Mouse (Mus musculus) forebrain, postnatal 0 days (tissue): ENCODE results near the gene Pnisr. TPM values are rescaled to one million over a fixed set of nuclear protein-coding genes. Genes with fewer than 3 reads are reported as not detected.

Experiments
- ATAC-seq: fragments of 200-750 bp; cut with Nextera tagmentation; 2 replicates; pipeline ENCODE4 v1.8.0; 2017; ENCODE audit warnings: mild to moderate bottlenecking, moderate library complexity
- DNase-seq: peaks from one replicate; pipeline ENCODE4 v3.0.0-alpha.2; 2015
- H3K27ac ChIP-seq: fragments of 300-500 bp; sonication (generic); 2 replicates; pipeline ENCODE4 v1.5.1; 2014; ENCODE audit warnings: low read depth, mild to moderate bottlenecking, antibody characterized with exemption, low read length, moderate library complexity, mixed read lengths
- H3K27me3 ChIP-seq: fragments of 300-500 bp; sonication (generic); 2 replicates; pipeline ENCODE4 v1.6.1; 2014; ENCODE audit warnings: mild to moderate bottlenecking, low read length, mixed read lengths; ENCODE audit not compliant: insufficient read depth
- H3K36me3 ChIP-seq: fragments of 300-500 bp; sonication (generic); 2 replicates; pipeline ENCODE4 v1.6.1; 2014; ENCODE audit warnings: mild to moderate bottlenecking, moderate library complexity; ENCODE audit not compliant: insufficient read depth
- H3K4me1 ChIP-seq: fragments of 300-500 bp; sonication (generic); 2 replicates; pipeline ENCODE4 v1.6.1; 2014; ENCODE audit warnings: antibody characterized with exemption; ENCODE audit not compliant: insufficient read depth
- H3K4me2 ChIP-seq: fragments of 300-500 bp; sonication (generic); 2 replicates; pipeline ENCODE4 v1.6.1; 2014; ENCODE audit warnings: low read depth, mild to moderate bottlenecking, moderate library complexity
- H3K4me3 ChIP-seq: fragments of 300-500 bp; sonication (generic); 2 replicates; pipeline ENCODE4 v1.5.1; 2014; ENCODE audit warnings: low read depth, low read length, mixed read lengths
- H3K9ac ChIP-seq: fragments of 300-500 bp; sonication (generic); 2 replicates; pipeline ENCODE4 v1.6.1; 2014; ENCODE audit warnings: mild to moderate bottlenecking
- H3K9me3 ChIP-seq: fragments of 300-500 bp; sonication (generic); 2 replicates; pipeline ENCODE4 v1.6.1; 2016; ENCODE audit warnings: low read length
- CTCF ChIP-seq: sonication (generic); IDR thresholded peaks from 2 replicates; pipeline ENCODE4 v1.5.1; 2016; ENCODE audit warnings: antibody characterized with exemption, control low read depth, low read depth
- WGBS: fragments of 180-500 bp; shearing (Covaris S2); extraction: QIAGEN DNeasy Blood & Tissue Kit; methylation state at CpG from one replicate; pipeline ENCODE4 v1.1.7; 2014; 5-methylcytosine and 5-hydroxymethylcytosine counted together
- polyA plus RNA-seq: library from polyadenylated mRNA; unstranded; fragments of >200 nt; fragmentation: Nextera tagmentation; extraction: Ambion mirVana; gene quantifications from 2 replicates; pipeline ENCODE4 v1.2.1, GENCODE M21; 2015
- total RNA-seq: library from RNA; depleted of rRNA; stranded (reverse); fragments of >200 nt; gene quantifications from 2 replicates; pipeline ENCODE4 v1.2.3, GENCODE M21; 2014; rRNA removed

Gene Pnisr
- total RNA-seq, result 83.8 and 104 TPM in 2 replicates
- 99.5 and 128 TPM in 2 replicates for polyA plus RNA-seq

DNA sequence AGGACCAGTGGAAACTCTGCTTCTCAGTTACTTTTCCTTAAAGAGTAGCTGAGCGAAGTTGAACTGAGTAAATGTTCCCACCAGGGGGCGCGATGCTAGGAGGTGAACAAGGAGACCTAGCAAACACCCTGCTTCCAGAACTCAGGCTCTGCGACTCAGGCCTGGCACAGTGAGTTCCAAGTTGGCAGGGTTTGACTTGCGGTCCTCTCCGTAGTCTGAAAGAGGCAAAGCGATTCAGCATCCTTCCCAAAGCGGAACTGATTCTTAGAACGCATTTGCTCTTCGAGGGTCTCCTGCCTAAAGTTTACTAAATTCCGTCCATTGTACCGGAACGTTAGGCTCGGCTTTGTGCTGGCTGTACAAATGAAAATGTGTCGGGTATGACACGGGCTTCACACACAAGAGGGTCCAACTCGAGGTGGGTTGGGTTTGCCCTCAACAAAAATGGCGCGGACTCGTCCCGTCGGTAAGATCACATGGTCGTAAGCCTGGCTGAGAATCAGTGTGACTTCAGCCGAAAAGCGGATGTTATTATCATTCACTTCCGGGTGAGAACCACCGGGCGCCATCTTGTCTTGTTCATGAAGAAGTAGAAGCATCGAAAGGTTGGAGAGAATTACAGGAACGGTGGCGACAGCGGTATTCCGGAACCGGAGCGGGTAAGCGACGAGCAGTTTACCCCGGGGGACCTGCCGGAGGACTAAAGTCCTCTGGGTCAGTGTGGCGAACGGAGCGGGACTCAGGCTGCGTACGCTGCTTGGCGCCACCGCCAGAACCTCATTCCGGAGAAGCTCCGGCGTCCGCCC lies at the start of gene Pnisr:
Gene Pnisr, plus strand, starts transcription at position 103 of the 806 bp plus-strand sequence.
- Histone ChIP-seq H3K9me3 (no peaks in the 10 kb centered on the region), H3K27me3 (no peaks in the 10 kb centered on the region), H3K4me2 (peak within 1 kb of the TSS; percentile 52), H3K27ac (peak within 1 kb of the TSS; percentile 99), H3K4me1 (peaks cover 21% of the 10 kb centered on the region; the same call in 1 of the 2 replicates), H3K4me3 (peak within 1 kb of the TSS; percentile 76), H3K36me3 (no peaks in the 10 kb centered on the region), H3K9ac (peak within 1 kb of the TSS; percentile 91)
- ATAC-seq, result peak; percentile 98
- DNase-seq, result peak; percentile 99
- peak; percentile 89 for TF ChIP-seq CTCF
- under 1% methylated on average over 50 of the region's 50 CpGs for WGBS

DNA sequence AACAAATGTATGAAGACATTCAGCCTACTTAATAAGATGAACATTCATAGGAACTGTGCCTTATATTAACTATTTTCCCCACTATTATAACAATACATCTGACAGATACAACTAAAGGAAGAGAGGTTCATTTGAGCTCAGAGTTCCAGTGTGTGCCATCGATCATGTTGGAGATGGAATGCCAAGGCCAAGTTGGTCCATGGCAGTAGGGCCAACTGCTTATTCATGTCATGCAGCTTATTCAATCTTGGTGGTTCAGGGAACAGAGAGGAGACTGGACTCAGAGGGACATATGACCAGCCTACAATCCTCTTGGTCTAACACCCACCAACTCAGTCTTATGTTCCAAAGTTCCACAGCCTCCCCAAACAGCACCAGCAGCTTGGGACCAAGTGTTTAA lies 46.4 kb upstream of the Pnisr start:
- no peak for ATAC-seq
- H3K9ac ChIP-seq, result no peak overlapping the region
- H3K4me2 ChIP-seq, result no peak overlapping the region
- no peaks in the 10 kb centered on the region for H3K27me3 ChIP-seq
- 100% methylated on average over 1 of the region's 1 CpGs for whole genome bisulfite sequencing
- H3K9me3 ChIP-seq, result no peaks in the 10 kb centered on the region
- no peak for TF ChIP-seq CTCF
- no peak overlapping the region for H3K27ac ChIP-seq
- H3K36me3 ChIP-seq, result peaks cover 46% of the 10 kb centered on the region
- no peak overlapping the region for H3K4me3 ChIP-seq
- no peak for DNase-seq
- H3K4me1 ChIP-seq, result no peaks in the 10 kb centered on the region

DNA sequence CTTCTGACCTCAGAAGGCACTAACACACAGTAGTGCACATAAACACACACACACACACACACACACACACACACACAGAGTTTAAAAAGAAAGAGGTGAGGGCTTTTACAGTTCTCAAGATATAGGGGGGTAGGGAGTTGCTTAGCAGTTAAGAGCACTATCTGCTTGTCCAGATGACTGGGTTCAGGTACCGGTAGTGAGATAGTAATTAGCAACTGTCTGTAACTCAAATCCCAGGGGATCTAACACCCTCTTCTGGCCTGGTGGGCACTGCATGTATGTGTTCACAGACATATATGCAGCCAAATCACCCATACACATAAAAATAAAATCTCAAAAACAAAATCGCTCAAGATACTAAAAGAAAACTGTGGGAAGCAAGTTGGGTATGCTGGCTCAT lies 45.8 kb upstream of the Pnisr start:
- H3K4me2 ChIP-seq, result no peak overlapping the region
- no peak for DNase-seq
- H3K27ac ChIP-seq, result no peak overlapping the region
- 94% methylated on average over 2 of the region's 2 CpGs for whole genome bisulfite sequencing
- no peak for TF ChIP-seq CTCF
- no peak for ATAC-seq
- H3K27me3 ChIP-seq, result no peaks in the 10 kb centered on the region
- no peak overlapping the region for H3K4me3 ChIP-seq
- H3K9me3 ChIP-seq, result no peaks in the 10 kb centered on the region
- H3K4me1 ChIP-seq, result no peaks in the 10 kb centered on the region
- H3K36me3 ChIP-seq, result peaks cover 46% of the 10 kb centered on the region
- no peak overlapping the region for H3K9ac ChIP-seq

DNA sequence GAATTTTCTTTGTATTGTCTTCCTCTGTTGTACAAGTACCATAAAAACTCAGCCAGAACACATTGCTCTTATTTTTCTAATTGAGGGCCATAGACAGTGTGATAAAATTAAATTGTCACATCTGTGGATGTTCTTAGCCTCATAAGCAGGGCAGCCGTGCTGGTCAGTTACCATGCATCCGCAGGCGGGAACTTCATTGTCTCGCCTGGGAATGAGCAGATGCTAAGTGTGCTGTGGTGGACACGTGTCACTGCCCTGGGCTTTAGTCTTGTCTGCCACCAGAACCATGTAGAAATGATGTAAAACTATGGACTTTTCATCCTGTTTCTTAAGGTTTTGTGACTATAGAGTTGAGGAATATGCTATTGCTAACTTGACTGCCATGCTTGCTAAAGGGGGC lies 40.2 kb upstream of the Pnisr start:
- no peak for TF ChIP-seq CTCF
- H3K27ac ChIP-seq, result no peak overlapping the region
- no peak overlapping the region for H3K9ac ChIP-seq
- H3K4me3 ChIP-seq, result no peak overlapping the region
- no peaks in the 10 kb centered on the region for H3K4me1 ChIP-seq
- no peaks in the 10 kb centered on the region for H3K9me3 ChIP-seq
- DNase-seq, result no peak
- H3K36me3 ChIP-seq, result peaks cover 31% of the 10 kb centered on the region
- no peak for ATAC-seq
- no peak overlapping the region for H3K4me2 ChIP-seq
- 70% methylated on average over 5 of the region's 5 CpGs for WGBS
- H3K27me3 ChIP-seq, result no peaks in the 10 kb centered on the region

DNA sequence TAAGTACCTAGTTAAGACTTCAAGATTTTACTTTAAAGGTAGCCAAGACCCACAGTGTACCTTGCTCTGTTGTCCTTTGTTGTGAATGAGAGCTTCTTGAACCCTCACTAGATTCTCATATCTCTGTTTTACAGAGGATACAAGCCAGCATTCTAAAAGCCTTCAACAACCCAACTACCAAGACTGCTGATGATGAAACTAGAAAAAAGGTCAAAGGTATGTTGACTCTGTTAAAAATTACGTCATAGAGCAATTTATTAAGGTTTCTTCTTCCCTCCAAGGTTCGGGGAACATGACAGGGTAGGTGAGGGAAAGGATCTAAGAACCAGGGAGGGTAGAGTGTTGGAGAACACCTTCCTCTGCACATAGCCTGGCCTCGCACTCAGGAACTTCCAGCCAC lies 36.8 kb upstream of the Pnisr start:
- peaks cover 21% of the 10 kb centered on the region for H3K36me3 ChIP-seq
- H3K4me3 ChIP-seq, result no peak overlapping the region
- no peak overlapping the region for H3K27ac ChIP-seq
- no peak for TF ChIP-seq CTCF
- H3K9ac ChIP-seq, result no peak overlapping the region
- H3K4me2 ChIP-seq, result no peak overlapping the region
- WGBS, result 95% methylated on average over 3 of the region's 3 CpGs
- DNase-seq, result no peak
- H3K4me1 ChIP-seq, result no peaks in the 10 kb centered on the region
- no peaks in the 10 kb centered on the region for H3K9me3 ChIP-seq
- H3K27me3 ChIP-seq, result no peaks in the 10 kb centered on the region
- no peak for ATAC-seq

DNA sequence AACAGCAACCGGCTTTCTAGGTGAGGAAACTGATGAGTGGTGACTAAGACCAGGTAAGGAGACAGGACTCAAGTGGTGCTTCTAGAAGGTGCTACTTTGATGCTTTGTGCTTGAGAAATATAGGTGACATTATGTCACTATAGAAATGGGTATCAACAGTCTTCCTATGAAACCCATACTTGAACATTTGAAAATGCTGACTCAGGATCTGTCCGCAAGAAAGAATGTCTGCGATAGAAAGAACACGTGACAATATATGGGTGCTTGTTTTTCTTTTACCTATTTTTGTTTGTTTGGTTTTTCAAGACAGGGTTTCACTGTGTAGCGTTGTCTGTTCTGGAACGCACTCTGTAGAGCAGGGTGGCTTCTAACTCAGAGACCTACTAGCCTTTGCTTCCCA lies 34.7 kb upstream of the Pnisr start:
- no peak for DNase-seq
- no peak overlapping the region for H3K4me3 ChIP-seq
- H3K27me3 ChIP-seq, result no peaks in the 10 kb centered on the region
- TF ChIP-seq CTCF, result no peak
- no peaks in the 10 kb centered on the region for H3K9me3 ChIP-seq
- H3K9ac ChIP-seq, result no peak overlapping the region
- ATAC-seq, result no peak
- H3K36me3 ChIP-seq, result peaks cover 23% of the 10 kb centered on the region
- no peak overlapping the region for H3K4me2 ChIP-seq
- H3K27ac ChIP-seq, result no peak overlapping the region
- 92% methylated on average over 6 of the region's 6 CpGs for WGBS
- no peaks in the 10 kb centered on the region for H3K4me1 ChIP-seq

DNA sequence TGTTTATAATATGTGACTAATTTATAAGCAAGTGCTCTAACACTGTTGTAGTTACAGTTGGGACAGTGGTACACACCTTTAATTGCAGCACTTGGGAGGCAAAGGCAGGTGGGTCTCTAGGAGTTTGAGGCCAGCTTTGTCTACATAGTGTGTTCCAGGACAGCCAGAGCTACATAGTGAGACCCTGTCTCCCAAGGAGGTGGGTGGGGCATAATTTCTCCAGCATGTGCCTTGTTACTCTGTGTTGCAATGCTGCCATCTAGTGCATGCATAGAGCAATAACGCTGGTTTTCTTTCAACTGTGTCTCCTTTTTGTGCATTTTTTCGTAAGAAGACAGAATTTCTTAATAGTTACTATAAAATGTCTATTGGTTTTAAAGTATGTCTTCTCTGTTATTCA lies 33.4 kb upstream of the Pnisr start:
- Histone ChIP-seq H3K4me1 (no peaks in the 10 kb centered on the region), H3K36me3 (peaks cover 25% of the 10 kb centered on the region), H3K4me3 (no peak overlapping the region), H3K27ac (no peak overlapping the region), H3K9ac (no peak overlapping the region), H3K27me3 (no peaks in the 10 kb centered on the region), H3K9me3 (no peaks in the 10 kb centered on the region), H3K4me2 (no peak overlapping the region)
- peak; percentile 92 for TF ChIP-seq CTCF
- DNase-seq, result peak; percentile 86
- ATAC-seq, result peak; percentile 94
- WGBS, result 24% methylated on average over 2 of the region's 2 CpGs
